Mouse (Mus musculus): ENCODE data around the gene Trim6. TPM values are rescaled to one million over a fixed set of nuclear protein-coding genes. Genes with fewer than 3 reads are reported as not detected.

Trim6 gene
- polyA plus RNA-seq (2016; fragmentation: Nextera tagmentation; extraction: Ambion mirVana) = 3.5 and 5.7 TPM in 2 replicates

- H3K27me3 ChIP-seq (ENCODE audit: insufficient read depth, poor library complexity, severe bottlenecking) = no peaks in the 10 kb centered on the region
- no peaks in the 10 kb centered on the region for H3K9me3 ChIP-seq
- no peaks in the 10 kb centered on the region for H3K36me3 ChIP-seq
- peak within 1 kb of the TSS; percentile 58 for H3K4me3 ChIP-seq
- peak; percentile 71 for DNase-seq (ENCODE audit: low spot score)
- 2% methylated on average over 37 of the region's 37 CpGs for WGBS
- peaks cover 12% of the 10 kb centered on the region; the same call in 1 of the 2 replicates for H3K4me1 ChIP-seq (replicated peaks)
- peak within 1 kb of the TSS; percentile 77 for H3K27ac ChIP-seq
Observed at GRCm38 (mm10) chr7:104218701-104219569, at the start of gene Trim6. TSS of gene Trim6 (plus strand) at chr7:104218793.

- H3K4me1 ChIP-seq (replicated peaks) = no peaks in the 10 kb centered on the region
- no peaks in the 10 kb centered on the region for H3K9me3 ChIP-seq
- no peak overlapping the region for H3K27ac ChIP-seq
- H3K36me3 ChIP-seq = no peaks in the 10 kb centered on the region
- no peak overlapping the region for H3K4me3 ChIP-seq
- 83% methylated on average over 6 of the region's 6 CpGs for WGBS
- no peak for DNase-seq (ENCODE audit: low spot score)
- H3K27me3 ChIP-seq (ENCODE audit: insufficient read depth, poor library complexity, severe bottlenecking) = no peaks in the 10 kb centered on the region
Observed at GRCm38 (mm10) chr7:104169634-104170204, 48.9 kb upstream of the Trim6 start.

GRCm38 (mm10) chr7:104175085-104175484, 43.5 kb upstream of the Trim6 start:
- Histone ChIP-seq H3K4me1 (replicated peaks) (no peaks in the 10 kb centered on the region), H3K27ac (no peak overlapping the region), H3K9me3 (no peaks in the 10 kb centered on the region), H3K4me3 (no peak overlapping the region), H3K36me3 (no peaks in the 10 kb centered on the region), H3K27me3 (ENCODE audit: insufficient read depth, poor library complexity, severe bottlenecking) (no peaks in the 10 kb centered on the region)
- DNase-seq (ENCODE audit: low spot score) = no peak
- WGBS = 23% methylated on average over 1 of the region's 1 CpGs

GRCm38 (mm10) chr7:104178422-104179054, 40.1 kb upstream of the Trim6 start:
- H3K4me1 ChIP-seq (replicated peaks) = no peaks in the 10 kb centered on the region
- no peaks in the 10 kb centered on the region for H3K36me3 ChIP-seq
- WGBS = 72% methylated on average over 5 of the region's 5 CpGs
- H3K27ac ChIP-seq = no peak overlapping the region
- H3K27me3 ChIP-seq (ENCODE audit: insufficient read depth, poor library complexity, severe bottlenecking) = no peaks in the 10 kb centered on the region
- no peak for DNase-seq (ENCODE audit: low spot score)
- no peak overlapping the region for H3K4me3 ChIP-seq
- H3K9me3 ChIP-seq = no peaks in the 10 kb centered on the region

- H3K36me3 ChIP-seq = no peaks in the 10 kb centered on the region
- no peaks in the 10 kb centered on the region for H3K27me3 ChIP-seq (ENCODE audit: insufficient read depth, poor library complexity, severe bottlenecking)
- DNase-seq (ENCODE audit: low spot score) = no peak
- WGBS = 77% methylated on average over 1 of the region's 1 CpGs
- no peak overlapping the region for H3K27ac ChIP-seq
- no peaks in the 10 kb centered on the region for H3K4me1 ChIP-seq (replicated peaks)
- no peak overlapping the region for H3K4me3 ChIP-seq
- H3K9me3 ChIP-seq = no peaks in the 10 kb centered on the region
Observed at GRCm38 (mm10) chr7:104179074-104179473, 39.5 kb upstream of the Trim6 start.

- Histone ChIP-seq H3K27ac (no peak within 1 kb of the TSS), H3K9me3 (no peaks in the 10 kb centered on the region), H3K36me3 (no peaks in the 10 kb centered on the region), H3K4me1 (replicated peaks) (no peaks in the 10 kb centered on the region), H3K27me3 (ENCODE audit: insufficient read depth, poor library complexity, severe bottlenecking) (no peaks in the 10 kb centered on the region), H3K4me3 (no peak within 1 kb of the TSS)
- WGBS = 97% methylated on average over 2 of the region's 2 CpGs
- no peak for DNase-seq (ENCODE audit: low spot score)
Observed at GRCm38 (mm10) chr7:104183292-104183691, 35.3 kb upstream of the Trim6 start, which contains the start of gene Olfr648. TSS of gene Olfr648 (minus strand) at chr7:104183392.

- 59% methylated on average over 9 of the region's 9 CpGs for WGBS
- Histone ChIP-seq H3K36me3 (no peaks in the 10 kb centered on the region), H3K9me3 (no peaks in the 10 kb centered on the region), H3K27me3 (ENCODE audit: insufficient read depth, poor library complexity, severe bottlenecking) (no peaks in the 10 kb centered on the region), H3K4me1 (replicated peaks) (no peaks in the 10 kb centered on the region), H3K27ac (no peak overlapping the region), H3K4me3 (no peak overlapping the region)
- DNase-seq (ENCODE audit: low spot score) = no peak
Observed at GRCm38 (mm10) chr7:104191275-104191674, 27.3 kb upstream of the Trim6 start.

GRCm38 (mm10) chr7:104195885-104196284, 22.7 kb upstream of the Trim6 start, which contains the start of gene Olfr649:
TSS of gene Olfr649 (minus strand) at chr7:104195985.
- H3K27me3 ChIP-seq (ENCODE audit: insufficient read depth, poor library complexity, severe bottlenecking) = no peaks in the 10 kb centered on the region
- DNase-seq (ENCODE audit: low spot score) = no peak
- H3K27ac ChIP-seq = no peak within 1 kb of the TSS
- no peaks in the 10 kb centered on the region for H3K4me1 ChIP-seq (replicated peaks)
- no peaks in the 10 kb centered on the region for H3K9me3 ChIP-seq
- H3K36me3 ChIP-seq = no peaks in the 10 kb centered on the region
- 87% methylated on average over 6 of the region's 6 CpGs for WGBS
- no peak within 1 kb of the TSS for H3K4me3 ChIP-seq

GRCm38 (mm10) chr7:104199822-104200221, 18.8 kb upstream of the Trim6 start:
- DNase-seq (ENCODE audit: low spot score) = peak; percentile 57
- H3K4me3 ChIP-seq = no peak overlapping the region
- no peaks in the 10 kb centered on the region for H3K27me3 ChIP-seq (ENCODE audit: insufficient read depth, poor library complexity, severe bottlenecking)
- H3K4me1 ChIP-seq (replicated peaks) = no peaks in the 10 kb centered on the region
- H3K36me3 ChIP-seq = no peaks in the 10 kb centered on the region
- H3K27ac ChIP-seq = no peak overlapping the region
- 5% methylated on average over 5 of the region's 5 CpGs for WGBS
- H3K9me3 ChIP-seq = no peaks in the 10 kb centered on the region

GRCm38 (mm10) chr7:104206197-104206596, 12.4 kb upstream of the Trim6 start:
- Histone ChIP-seq H3K36me3 (no peaks in the 10 kb centered on the region), H3K27me3 (ENCODE audit: insufficient read depth, poor library complexity, severe bottlenecking) (no peaks in the 10 kb centered on the region), H3K4me1 (replicated peaks) (no peaks in the 10 kb centered on the region), H3K27ac (no peak overlapping the region), H3K4me3 (no peak overlapping the region), H3K9me3 (no peaks in the 10 kb centered on the region)
- WGBS = 95% methylated on average over 7 of the region's 7 CpGs
- no peak for DNase-seq (ENCODE audit: low spot score)

GRCm38 (mm10) chr7:104216011-104216535, 2.5 kb upstream of the Trim6 start:
- no peaks in the 10 kb centered on the region for H3K27me3 ChIP-seq (ENCODE audit: insufficient read depth, poor library complexity, severe bottlenecking)
- no peak for DNase-seq (ENCODE audit: low spot score)
- no peak overlapping the region for H3K4me3 ChIP-seq
- no peak overlapping the region for H3K27ac ChIP-seq
- no peaks in the 10 kb centered on the region for H3K36me3 ChIP-seq
- peaks cover 12% of the 10 kb centered on the region; the same call in 1 of the 2 replicates for H3K4me1 ChIP-seq (replicated peaks)
- 68% methylated on average over 1 of the region's 1 CpGs for WGBS
- no peaks in the 10 kb centered on the region for H3K9me3 ChIP-seq

GRCm38 (mm10) chr7:104217881-104218280, 712 bp upstream of the Trim6 start:
- no peaks in the 10 kb centered on the region for H3K27me3 ChIP-seq (ENCODE audit: insufficient read depth, poor library complexity, severe bottlenecking)

More at GRCm38 (mm10) chr7:104217881-104218280, 712 bp upstream of the Trim6 start:
- Histone ChIP-seq H3K4me3 (no peak overlapping the region), H3K36me3 (no peaks in the 10 kb centered on the region), H3K9me3 (no peaks in the 10 kb centered on the region), H3K4me1 (replicated peaks) (peaks cover 12% of the 10 kb centered on the region; the same call in 1 of the 2 replicates), H3K27ac (no peak overlapping the region)
- 82% methylated on average over 2 of the region's 2 CpGs for WGBS
- no peak for DNase-seq (ENCODE audit: low spot score)

Measured in hindbrain, embryonic 10.5 days (tissue).